Mouse (Mus musculus) olfactory bulb, adult 2 months (tissue): Measurements from ENCODE around the gene Reep6. TPM values are rescaled to one million over a fixed set of nuclear protein-coding genes. Genes with fewer than 3 reads are reported as not detected.
A peak's percentile ranks its signal among the peaks of the same experiment; 100 is the strongest.

Source experiments
- H3K27ac ChIP-seq: fragments of 200-500 bp; 2 replicates; pipeline ENCODE4 v1.5.1; 2012; ENCODE audit warnings: low read depth, low read length; ENCODE audit not compliant: insufficient read depth
- H3K4me1 ChIP-seq: fragments of 200-500 bp; 2 replicates; pipeline ENCODE4 v1.6.1; 2012; ENCODE audit warnings: low read length; ENCODE audit not compliant: control insufficient read depth, insufficient read depth
- H3K4me3 ChIP-seq: fragments of 200-500 bp; 2 replicates; pipeline ENCODE4 v1.5.1; 2012; ENCODE audit warnings: mild to moderate bottlenecking, low read depth, low read length, moderate library complexity; ENCODE audit not compliant: insufficient read depth
- CTCF ChIP-seq: fragments of 200-500 bp; IDR thresholded peaks from 2 replicates; pipeline ENCODE4 v1.5.1; 2012; ENCODE audit warnings: low read depth, mild to moderate bottlenecking, low read length, moderate library complexity; ENCODE audit not compliant: insufficient read depth
- POLR2A ChIP-seq: fragments of 200-500 bp; IDR thresholded peaks from 2 replicates; pipeline ENCODE4 v1.6.1; 2012; ENCODE audit warnings: mild to moderate bottlenecking, low read depth, low read length, moderate library complexity; ENCODE audit not compliant: insufficient read depth
- WGBS: fragments of 180-500 bp; shearing (Covaris S2); methylation state at CpG from one replicate; pipeline ENCODE4 v1.1.7; 2018; 5-methylcytosine and 5-hydroxymethylcytosine counted together
- polyA plus RNA-seq: library from polyadenylated mRNA; stranded (reverse); fragments of >200 nt; gene quantifications from 2 replicates; pipeline ENCODE4 v1.2.4, GENCODE M21; 2012; ENCODE audit warnings: low replicate concordance; ENCODE audit not compliant: missing spikeins, insufficient read depth, insufficient read length

Reep6 gene
- polyA plus RNA-seq, 1 experiment: not detected

DNA sequence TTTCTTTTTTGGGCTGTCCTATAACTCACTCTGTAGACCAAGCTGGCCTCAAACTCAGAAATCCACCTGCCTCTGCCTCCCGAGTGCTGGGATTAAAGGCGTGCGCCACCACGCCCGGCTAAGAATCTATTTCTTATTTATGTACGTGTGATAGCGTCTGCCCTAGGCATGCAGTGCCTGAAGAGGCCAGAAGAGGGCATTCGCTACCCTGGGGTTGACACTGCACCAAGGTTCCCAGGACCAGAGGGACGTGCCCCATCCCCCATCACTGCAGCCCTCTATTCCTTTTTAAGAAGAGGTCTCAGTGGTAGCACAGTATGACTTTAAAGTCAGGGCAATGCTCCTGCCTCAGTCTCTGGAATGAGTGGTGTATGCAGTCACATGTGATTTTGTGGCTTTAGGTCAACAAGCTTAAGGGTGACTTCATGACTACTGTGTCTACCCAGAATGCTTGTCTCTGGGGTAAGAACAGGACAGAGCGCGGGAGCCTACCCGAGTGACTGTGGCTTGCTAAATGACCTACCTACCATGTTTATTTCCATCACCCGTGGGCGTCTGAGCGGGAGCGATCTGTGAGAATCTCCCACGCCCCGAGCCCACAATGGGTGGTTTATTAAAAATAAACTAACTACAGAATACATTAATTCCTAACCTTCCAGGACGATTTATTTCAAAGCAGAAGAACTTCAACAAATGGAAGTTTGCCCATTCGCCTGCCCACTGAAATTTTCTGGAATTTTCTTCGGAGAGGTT lies 40.4 kb downstream of the Reep6 start:
- H3K27ac ChIP-seq: no peak overlapping the region
- peaks cover 22% of the 10 kb centered on the region for H3K4me1 ChIP-seq
- 57% methylated on average over 21 of the region's 21 CpGs for WGBS
- TF ChIP-seq POLR2A (no peak), CTCF (no peak)
- no peak overlapping the region for H3K4me3 ChIP-seq

DNA sequence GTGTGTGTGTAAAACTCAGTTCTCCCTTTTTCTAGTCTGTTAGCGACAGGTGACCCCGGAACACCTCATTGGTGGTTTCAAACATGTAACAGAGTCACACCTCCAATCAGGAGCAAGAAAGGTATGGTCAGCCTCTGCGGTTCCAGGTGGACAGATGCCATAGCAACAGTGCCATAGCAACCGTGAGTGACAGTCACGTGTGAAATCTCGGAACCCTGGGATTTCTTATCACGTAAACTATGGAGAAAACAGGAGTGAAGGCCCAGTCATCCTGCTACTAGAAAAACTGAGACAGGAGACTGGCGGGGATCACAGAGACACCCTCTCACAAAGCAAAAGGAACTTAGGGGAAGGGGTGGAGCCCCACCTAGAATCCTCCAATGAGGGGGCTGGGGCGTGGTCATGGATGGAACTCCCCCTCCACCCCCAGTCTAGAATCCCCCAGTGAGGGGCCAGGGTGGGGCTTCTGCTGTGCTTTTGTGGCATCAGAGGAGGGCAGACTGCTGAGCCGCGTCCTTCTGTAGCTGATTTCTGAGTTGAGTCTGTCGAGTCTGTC lies 41.7 kb downstream of the Reep6 start:
- 28% methylated on average over 12 of the region's 12 CpGs for WGBS
- H3K4me1 ChIP-seq: peaks cover 22% of the 10 kb centered on the region
- TF ChIP-seq CTCF (no peak), POLR2A (no peak)
- no peak overlapping the region for H3K27ac ChIP-seq
- no peak overlapping the region for H3K4me3 ChIP-seq

DNA sequence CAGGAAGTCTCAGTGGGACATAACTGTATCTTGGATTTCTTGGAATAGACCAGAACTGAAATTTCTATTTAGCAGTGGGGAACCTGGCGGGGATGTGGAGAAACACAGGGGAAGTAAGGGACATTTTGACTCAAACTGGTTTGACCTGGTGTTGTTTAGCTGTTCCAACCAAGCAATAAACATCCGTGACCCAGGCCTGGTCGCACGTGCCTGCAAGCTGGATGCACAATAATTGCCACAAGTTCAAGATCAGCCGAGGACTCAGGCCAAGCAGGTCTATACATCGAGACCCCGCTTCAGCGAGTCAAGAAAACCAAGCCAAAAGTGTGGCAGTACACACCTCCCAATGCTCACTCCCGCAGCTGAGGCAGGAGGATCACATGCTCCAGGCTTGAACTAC lies 42.2 kb downstream of the Reep6 start:
- Histone ChIP-seq H3K4me3 (no peak overlapping the region), H3K4me1 (peaks cover 21% of the 10 kb centered on the region), H3K27ac (no peak overlapping the region; the same call in 1 of the 2 replicates)
- 65% methylated on average over 9 of the region's 9 CpGs for WGBS
- no peak for TF ChIP-seq POLR2A
- no peak for TF ChIP-seq CTCF

DNA sequence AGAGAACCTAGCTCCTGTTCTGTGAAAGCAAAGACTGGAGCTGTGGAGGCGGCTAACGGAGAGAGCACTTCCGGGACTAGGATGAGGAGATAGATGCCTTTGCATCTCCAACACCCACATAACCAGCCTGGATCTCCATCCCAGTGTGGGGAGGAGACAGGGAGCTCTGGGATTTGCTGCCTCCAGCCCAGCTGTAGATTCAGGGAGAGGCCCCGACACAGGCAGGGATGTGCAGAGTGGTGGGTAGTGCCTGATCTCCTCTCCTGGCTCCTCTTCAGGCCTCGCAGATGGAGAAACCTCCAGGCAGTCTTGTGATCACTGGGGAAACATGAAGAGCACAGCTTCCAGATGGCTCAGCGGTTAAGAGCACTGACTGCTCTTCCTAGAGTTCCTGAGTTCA lies 43.0 kb downstream of the Reep6 start:
- Histone ChIP-seq H3K4me3 (no peak overlapping the region), H3K4me1 (peaks cover 14% of the 10 kb centered on the region), H3K27ac (no peak overlapping the region; the same call in 1 of the 2 replicates)
- TF ChIP-seq CTCF: no peak
- TF ChIP-seq POLR2A: no peak
- 62% methylated on average over 6 of the region's 6 CpGs for WGBS

DNA sequence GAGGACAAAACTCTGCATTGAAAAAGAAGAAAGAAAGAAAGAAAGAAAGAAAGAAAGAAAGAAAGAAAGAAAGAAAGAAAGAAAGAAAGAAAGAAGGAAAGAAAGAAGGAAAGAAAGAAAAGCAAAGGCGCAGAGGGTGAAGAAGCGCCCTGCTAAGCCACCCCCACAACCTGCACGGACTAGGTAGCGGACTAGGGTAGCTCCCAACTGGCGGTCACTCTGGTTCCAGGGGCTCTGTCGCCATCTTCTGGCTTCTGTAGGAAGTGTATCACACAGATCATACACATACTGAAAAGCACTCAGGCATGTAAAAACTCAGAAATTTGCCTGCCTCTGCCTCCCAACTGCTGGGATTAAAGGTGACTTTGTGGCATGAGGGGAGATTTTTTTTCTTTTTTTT lies 44.3 kb downstream of the Reep6 start:
- WGBS: 35% methylated on average over 6 of the region's 6 CpGs
- TF ChIP-seq POLR2A (no peak), CTCF (no peak)
- H3K4me3 ChIP-seq: no peak overlapping the region
- no peak overlapping the region for H3K27ac ChIP-seq
- peaks cover 10% of the 10 kb centered on the region for H3K4me1 ChIP-seq

DNA sequence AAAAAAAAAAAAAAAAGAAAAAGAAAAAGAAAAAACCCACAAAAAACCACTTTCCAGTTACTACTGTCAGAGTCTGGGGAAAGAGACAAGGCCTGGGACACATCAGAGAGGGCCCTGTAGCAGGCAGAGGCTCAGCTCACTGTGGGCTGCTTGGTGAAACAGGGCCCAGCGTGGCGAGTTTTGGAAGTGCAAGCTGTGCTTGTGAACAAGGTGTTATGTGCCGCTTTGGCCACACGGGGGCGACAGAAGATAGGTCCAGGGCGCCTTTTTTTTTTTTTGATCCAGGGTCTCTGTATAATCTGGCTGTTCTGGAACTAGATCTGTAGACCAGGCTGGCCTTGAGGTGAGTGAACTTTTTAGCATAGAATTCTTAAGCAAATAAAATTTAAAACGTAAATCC lies 46.4 kb downstream of the Reep6 start:
- WGBS: 3% methylated on average over 7 of the region's 7 CpGs
- TF ChIP-seq CTCF (peak; percentile 93), POLR2A (no peak)
- peaks cover 10% of the 10 kb centered on the region for H3K4me1 ChIP-seq
- no peak overlapping the region for H3K4me3 ChIP-seq
- no peak overlapping the region for H3K27ac ChIP-seq

DNA sequence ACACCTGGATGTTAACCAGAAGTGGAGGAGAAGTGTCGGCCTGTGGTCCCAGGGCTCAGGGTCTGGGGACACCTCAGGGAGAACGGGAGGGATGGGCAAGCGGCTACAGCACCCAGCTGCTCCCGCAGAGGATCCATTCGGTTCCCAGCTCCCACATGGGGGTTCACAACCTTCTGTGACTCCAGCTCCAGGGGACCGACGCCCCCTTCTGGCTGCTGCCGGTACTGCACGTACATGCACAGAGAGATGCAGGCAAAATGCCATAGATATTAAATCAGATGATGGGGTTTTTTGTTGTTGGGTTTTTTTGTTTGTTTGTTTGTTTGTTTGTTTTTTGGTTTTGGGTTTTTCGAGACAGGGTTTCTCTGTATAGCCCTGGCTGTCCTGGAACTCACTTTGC lies 48.0 kb downstream of the Reep6 start:
- Histone ChIP-seq H3K4me1 (peaks cover 2% of the 10 kb centered on the region; the same call in 1 of the 2 replicates), H3K27ac (no peak overlapping the region), H3K4me3 (no peak overlapping the region)
- WGBS: 57% methylated on average over 10 of the region's 10 CpGs
- TF ChIP-seq CTCF (peak; percentile 70; the same call in 1 of the 2 replicates), POLR2A (no peak)

DNA sequence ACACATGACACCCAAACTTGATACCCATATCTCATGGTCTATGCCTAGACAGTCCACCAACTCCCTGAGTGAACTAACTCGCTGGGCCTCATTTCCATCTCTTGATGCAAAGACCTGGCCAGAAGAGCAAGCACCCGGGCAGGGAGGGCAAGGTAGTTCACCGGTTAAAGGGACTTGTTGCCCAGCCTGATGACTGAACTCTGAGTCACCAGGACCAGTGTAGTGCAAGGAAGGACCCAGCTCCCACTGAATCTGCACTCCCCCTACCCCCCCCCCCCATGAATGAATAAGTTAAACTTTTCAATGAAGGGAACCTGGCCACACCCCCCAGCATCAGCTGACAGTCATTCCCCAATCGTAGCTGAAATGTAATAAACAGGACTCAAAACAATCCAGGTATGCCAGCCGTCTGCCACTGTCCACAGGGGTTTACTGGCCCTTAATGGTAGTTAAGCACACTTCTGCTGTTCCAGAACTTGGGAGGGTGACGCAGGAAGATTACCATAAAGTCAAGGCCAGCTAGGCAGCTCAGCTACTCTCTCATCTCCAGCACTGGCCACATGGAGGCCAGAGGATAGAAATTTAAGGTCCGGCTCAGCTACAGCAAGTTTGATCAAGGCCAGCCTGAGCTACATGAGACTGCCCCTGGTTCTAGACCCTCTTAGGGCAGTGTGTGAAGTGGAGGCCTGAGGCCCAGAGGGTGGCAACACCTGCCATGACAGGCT lies 53.0 kb downstream of the Reep6 start:
- TF ChIP-seq CTCF: no peak
- no peak for TF ChIP-seq POLR2A
- Histone ChIP-seq H3K4me1 (peaks cover 37% of the 10 kb centered on the region), H3K27ac (no peak overlapping the region), H3K4me3 (no peak overlapping the region)
- WGBS: 75% methylated on average over 7 of the region's 7 CpGs

DNA sequence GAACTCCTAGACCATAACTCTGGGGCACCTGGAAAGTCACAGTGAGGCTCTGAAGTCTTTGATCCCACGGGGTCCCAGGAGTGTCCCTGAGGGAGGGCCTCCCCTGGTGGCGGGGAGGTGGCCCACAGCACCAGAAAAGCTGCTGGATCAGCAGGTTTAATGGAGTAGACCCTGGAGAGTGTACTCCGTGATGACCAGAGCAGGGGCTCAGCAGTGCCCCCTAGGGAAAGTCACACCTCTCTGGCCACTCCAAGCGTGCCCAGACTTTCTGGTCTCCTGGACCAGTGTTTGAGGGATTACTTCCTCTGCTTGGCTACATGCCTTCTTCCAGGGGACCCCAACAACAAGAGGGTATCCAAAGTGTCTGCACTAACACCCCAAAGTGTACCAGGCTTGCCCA lies 53.7 kb downstream of the Reep6 start:
- Histone ChIP-seq H3K4me1 (peaks cover 44% of the 10 kb centered on the region), H3K27ac (no peak overlapping the region), H3K4me3 (no peak overlapping the region)
- TF ChIP-seq CTCF (0 out of 2 replicates have a peak, but pooled peaks have one; percentile 12), POLR2A (no peak)
- WGBS: 60% methylated on average over 4 of the region's 4 CpGs
